Mouse (Mus musculus) bone marrow macrophage, adult 2 months (primary cell): ENCODE results near the gene Mkln1.

Experiments
- CTCF ChIP-seq: IDR thresholded peaks from 2 replicates; pipeline ENCODE4 v1.5.1; 2012; ENCODE audit warnings: low read depth, mild to moderate bottlenecking, low read length, moderate library complexity
- POLR2A ChIP-seq: IDR thresholded peaks from 2 replicates; pipeline ENCODE4 v1.6.1; 2012; ENCODE audit warnings: mild to moderate bottlenecking, low read depth, low read length, borderline replicate concordance

DNA sequence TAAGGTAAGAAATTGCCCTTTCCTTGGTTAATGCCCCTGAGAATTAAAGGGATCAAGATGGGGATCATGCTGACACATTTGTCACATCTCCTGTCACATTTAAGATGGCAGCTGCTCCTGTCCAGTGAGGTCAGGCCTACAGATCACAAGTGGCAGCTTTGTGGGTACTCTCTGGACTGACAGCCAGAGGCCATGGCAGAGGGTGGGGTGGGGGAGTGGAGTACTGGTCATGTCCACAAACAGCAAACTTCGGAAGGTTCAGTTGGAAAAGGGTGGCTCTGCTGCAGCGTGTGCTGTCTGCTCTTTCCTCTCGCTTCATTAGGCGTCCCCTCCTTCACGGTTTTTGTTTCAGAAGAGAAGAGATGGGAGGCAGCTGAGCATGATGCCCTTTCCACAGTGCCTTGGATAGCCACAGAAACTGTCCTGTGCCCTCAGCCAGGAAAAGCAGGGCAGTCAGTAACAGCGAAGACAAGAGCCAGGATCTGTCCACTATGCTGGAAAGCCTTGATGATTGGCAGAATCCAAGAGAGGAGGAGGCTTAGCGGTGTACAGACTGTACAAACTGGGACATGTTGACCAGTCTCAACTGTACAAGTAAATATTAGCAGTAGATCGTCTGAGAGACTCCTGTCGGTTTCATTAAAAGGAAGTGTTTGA lies 119.3 kb downstream of the Mkln1 start:
- no peak for TF ChIP-seq POLR2A
- no peak for TF ChIP-seq CTCF
